Mouse (Mus musculus): ENCODE measurements around the gene Srbd1. TPM values are rescaled to one million over a fixed set of nuclear protein-coding genes. Genes with fewer than 3 reads are reported as not detected.

Gene Srbd1
- total RNA-seq, 2 experiments from 2014 or later = 19.3 to 23.2 TPM

DNA sequence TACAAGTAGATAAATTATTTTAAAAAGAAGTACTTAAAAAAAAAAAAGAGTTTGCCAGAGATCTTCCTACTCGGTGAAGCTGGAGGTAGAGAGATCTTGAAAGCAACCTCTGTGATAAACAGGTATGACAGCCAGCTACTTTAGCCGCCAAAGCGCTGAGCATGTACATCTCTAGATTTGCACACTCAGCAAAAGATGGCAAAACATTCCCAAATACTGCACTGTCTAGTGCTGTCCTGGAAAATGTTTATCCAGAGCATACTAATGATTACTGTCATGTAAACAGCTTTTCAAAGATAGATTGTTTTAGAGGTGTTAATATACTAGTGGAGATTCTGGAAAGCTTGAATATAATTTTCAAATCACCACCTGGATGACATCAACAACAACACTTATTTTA is 109.4 kb downstream of the Srbd1 start:
- DNase-seq (ENCODE audit: low spot score in 2 of 2) = no peak

DNA sequence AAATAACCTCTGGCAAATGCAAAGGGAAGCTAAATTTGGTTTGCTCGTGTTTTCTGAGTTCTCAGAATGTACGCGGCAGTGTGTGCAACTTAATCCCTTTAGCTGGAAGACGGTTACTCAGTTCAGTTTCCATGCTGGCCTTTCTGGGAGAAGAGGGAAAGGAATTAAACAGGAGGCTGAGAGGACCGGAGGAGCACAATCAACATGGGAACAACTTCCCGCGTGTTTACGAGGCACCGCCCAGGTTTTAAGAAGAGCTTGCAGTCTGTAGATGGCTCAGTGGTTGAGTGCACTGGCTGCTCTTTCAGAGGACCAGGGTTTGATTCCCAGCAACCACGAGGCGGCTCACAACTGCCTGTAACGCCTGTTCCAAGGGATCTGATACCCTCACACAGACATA is 109.8 kb downstream of the Srbd1 start:
- DNase-seq (ENCODE audit: low spot score in 2 of 2) = no peak

DNA sequence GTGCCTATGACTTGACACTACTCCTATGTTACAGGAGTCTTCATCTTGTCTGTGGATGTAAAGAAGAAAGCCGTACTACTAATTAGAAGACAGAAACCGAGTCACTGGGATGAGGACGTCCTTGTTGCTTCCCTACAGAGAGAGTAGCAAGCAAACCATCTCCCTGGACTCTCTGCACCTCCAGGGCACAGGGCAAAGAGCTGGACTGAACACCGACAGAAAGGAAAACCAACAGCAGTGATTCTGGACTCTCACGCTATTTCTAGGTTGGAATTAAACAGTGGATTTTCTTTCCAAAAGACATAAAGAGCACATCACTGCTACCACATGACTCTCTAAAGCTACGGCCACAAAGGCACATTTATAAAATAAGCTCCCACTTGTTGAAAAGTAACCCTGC is 110.3 kb downstream of the Srbd1 start:
- no peak for DNase-seq (ENCODE audit: low spot score in 2 of 2)

DNA sequence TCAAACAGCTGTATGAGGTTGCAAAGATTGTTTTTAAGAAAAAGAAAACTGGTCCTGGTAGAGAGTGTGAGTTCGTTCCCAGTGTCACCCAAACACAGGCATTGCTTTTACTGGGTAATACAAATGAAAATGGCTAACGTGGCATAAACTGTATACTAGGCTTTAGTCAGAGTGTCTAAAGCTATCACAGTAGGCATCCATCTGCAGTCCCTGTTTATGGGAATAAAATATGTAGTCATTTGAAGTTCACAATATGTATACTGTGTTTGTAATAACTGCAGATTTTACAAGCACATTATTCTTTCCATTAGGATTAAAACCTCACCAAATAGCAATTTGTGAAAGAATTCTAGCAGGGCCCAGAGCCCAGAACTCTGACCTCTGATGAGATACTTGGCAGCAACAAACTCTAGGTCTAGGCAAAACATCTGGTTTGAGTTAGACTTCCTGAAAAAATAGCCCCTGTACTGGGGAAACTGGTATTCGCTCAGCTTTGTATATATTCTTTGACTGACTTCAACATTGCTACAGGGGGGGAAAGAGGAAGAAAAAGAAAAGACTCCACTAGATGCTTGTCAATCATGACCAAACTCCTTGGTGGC is 112.8 kb downstream of the Srbd1 start:
- DNase-seq (ENCODE audit: low spot score in 2 of 2) = no peak

DNA sequence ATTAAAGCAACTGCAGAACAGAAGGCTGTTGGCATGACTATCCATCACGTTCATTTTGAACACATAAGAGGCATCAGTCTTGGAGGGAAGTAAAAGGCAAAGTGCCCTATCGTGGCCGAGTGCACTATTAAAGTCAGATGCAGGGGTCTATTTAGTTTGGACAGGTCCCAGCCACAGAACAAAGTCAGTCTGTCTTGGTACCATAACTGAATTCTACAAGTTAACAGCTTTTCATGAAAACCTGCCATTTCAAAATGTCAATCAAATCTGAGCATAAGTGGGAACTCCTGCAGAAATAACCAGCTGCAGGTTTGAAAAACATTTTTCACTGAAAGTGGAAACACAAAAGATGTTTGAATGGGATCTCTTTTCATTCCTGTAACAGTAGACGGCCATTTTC is 115.0 kb downstream of the Srbd1 start:
- no peak for DNase-seq (ENCODE audit: low spot score in 2 of 2)

DNA sequence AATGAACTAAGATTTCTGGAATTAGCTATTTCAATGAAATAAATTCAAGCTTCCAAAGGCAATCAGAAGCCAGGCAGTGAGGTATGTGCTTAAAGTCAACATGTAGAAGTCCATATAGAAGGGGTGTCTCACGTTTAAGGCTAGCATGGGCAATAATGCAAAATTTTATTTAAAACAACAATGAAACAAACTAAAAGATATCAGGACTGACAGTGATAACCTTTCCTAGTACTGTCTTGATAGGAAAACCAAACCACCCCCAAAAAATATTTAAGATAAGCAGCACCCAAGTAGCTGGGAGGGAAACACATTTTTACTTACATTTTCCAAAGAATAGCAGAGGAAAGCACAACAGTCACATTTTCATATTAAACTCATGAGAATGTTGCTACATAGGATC is 115.8 kb downstream of the Srbd1 start:
- no peak for DNase-seq (ENCODE audit: low spot score in 2 of 2)

DNA sequence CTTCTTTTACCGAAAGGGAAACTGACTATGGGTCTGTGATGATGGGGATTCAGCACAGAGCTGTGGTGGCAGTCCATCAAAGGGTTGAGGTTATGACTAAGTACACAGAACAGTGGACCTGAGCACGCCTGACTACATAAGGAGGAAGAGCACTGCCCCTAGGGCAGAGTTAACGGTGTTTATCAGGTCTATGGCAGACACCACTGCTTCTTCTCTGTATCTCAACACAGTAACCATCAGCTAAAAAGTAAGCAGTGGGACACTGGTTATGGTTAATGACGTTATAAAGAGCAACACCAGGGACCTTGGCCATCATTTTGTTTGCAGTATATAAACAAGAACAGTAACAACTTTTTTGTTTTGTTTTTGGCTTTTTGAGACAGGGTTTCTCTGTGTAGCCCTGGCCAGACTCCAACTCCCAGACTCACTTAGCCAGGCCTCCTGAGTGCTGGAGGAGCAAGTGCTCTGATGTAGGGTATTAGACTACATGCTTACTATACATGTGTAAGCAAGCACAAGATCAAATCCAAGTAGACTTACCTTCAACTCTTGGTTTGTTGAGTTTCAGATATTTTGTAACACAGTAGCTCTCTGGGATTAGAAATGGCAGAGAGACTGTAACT is 117.3 kb downstream of the Srbd1 start:
- no peak for DNase-seq (ENCODE audit: low spot score in 2 of 2)

DNA sequence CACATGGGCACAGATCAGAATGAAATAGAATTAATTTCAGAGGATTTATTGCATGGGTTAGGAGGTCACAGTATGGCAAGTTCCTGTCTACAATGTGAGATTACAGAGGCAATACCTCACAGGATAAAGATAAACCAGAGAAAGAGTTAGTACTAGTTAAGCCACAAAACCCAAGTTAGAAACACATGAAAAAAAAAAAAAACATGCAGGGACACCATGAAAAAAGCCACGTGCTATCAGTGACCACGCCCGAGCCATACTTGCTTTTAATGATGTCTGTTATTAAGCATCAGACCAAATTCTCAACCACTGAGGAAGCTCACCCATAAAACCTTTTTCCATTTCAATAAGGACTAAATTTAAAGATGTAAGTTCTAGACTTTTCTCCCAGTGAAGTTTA is 120.4 kb downstream of the Srbd1 start:
- no peak for DNase-seq (ENCODE audit: low spot score in 2 of 2)

DNA sequence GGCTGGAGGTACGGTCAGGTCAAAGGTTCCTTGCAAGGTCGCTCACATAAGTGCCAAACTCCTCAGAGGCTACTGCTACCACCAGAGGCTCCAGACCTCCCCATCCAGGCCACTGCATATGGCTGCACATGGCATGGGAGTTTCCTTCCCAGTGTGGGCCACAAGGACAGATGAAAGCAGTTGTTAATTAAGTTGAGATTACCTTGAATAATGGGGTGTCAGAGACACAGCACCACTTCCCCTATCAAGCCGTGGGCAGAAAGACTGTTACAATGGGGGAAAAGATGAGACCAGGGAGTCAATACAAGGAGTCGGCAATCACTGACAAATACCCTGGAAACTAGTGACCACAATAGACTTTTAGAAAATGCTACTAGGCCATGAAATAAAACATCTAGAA is 122.6 kb downstream of the Srbd1 start:
- DNase-seq (ENCODE audit: low spot score in 2 of 2) = no peak

DNA sequence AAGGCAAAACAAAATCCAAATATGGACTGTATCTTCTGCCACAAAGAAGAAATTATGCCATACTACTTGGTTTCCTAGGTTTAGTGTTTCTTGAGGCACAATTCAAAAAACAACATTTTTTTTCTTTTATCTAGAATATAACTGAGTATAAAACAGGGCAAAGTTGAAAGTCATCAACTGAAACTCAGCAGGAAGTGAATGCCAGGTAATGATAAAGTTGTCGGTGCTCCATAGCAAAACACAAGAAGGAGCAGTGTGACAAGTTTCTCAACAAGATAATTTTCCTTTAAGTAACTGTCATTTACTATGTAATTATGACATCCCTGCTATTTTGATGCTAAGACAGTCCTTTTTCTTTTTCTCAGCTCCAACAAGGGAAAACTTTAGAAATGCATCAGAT is 123.2 kb downstream of the Srbd1 start:
- no peak for DNase-seq (ENCODE audit: low spot score in 2 of 2)

DNA sequence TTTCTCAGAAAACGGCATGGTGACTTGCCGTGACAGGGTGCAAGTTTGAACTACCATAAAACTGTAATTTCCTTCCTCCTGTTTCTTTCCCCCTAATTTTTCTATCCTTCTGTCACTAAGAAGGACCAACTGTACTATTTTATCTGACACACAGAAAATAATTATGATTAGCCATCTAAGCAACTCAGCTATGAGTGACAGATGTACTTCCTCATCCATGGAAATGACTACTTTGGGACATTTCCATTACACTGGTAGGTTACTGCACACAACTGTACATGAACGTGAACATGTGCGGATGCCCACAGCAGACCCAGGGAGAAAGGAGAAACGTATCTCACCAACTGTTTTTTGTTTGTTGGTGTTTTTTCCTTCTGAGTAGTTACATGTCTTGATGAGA is 123.7 kb downstream of the Srbd1 start:
- no peak for DNase-seq (ENCODE audit: low spot score in 2 of 2)

DNA sequence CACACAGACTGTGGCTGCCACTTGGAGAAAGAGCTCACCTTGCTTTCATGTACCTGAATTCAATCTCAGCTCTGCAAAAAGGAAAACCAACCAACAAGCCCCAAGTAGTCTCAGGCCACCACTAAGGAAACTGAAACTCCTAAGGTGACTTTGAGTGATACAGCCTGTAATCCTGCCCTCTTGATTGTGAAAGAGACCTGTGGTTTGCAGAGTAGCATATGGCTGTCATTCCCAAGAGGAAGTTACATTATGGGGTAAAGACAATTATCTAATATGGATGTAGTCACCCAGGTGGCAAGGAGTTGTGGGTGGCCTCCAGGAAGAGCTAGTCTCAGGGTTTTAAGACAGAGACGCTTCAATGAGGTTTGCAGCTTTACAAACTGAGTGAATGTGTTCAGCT is 125.2 kb downstream of the Srbd1 start:
- no peak for DNase-seq (ENCODE audit: low spot score in 2 of 2)

DNA sequence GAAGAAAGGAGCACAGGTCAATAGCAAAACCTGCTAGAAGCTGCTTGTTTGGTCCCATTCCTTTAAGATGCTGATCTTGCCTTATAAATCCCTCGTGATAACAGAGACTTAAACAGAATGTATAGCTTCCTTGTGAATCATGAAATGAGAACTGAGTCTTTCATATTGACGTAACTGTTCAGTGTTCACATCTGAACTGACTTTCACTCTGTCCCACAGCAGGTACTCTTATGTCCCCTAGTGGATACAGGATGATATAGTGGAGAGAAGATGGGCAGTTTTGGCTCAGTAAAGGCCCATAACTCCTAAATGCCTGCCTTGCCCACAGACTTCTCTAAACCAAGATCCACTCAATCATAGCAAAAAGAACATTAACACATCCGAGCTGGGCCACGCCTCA is 130.7 kb downstream of the Srbd1 start:
- DNase-seq (ENCODE audit: low spot score in 2 of 2) = no peak

DNA sequence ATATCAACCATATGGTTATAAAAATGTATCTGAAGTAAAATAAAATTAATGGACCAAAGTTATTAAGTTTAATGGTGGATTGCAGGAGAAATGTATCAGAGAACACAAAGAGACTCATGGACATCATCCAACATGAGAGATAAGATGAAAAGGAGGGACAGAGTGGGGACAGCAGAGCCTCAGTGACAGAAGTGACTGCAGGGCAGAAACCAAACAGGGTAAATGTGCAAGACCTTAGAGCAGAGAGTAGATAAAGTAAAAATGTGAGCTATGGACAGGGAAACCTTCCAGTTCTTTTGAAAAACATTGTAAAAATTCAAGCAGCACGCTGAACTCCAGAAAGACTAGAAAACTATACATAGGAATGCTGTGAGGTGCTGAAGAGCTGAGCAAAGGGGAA is 132.4 kb downstream of the Srbd1 start:
- no peak for DNase-seq (ENCODE audit: low spot score in 2 of 2)

DNA sequence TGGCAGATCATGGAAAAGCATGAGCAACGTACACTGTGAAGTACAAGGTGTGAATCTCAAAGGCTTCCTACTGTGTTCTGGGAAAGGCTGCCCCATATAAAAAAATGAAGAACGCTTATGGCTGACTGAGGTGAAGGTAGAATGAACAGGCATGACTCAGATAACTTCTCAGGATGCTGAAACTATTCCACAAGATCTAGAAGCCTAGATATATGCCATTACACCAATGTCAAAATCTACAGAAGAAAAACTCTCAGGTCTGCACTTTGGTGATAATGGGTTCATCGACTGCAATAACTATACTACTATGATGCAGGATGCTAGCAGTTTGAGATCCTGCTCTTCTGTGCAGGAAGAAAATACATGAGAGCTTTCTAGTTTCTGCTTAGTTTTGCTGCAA is 133.1 kb downstream of the Srbd1 start:
- no peak for DNase-seq (ENCODE audit: low spot score in 2 of 2)

DNA sequence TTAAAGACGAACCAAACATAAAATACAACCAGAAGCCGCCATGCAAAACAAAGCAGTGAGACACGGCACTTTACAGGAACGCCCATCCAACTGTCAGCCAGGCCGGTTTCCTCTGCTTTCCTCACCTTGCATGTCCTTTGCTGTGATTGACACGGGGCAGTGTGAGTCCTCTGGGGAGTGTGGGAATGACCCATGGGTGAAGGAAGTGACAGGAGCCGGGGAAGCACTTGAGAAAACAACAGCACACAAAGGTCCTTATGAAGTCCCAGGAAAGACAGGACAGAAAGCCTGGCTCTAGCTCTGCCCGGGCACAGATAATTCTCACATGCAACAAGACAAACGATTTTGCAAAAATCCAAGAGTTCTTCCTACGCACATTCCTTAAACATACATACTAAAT is 136.6 kb downstream of the Srbd1 start:
- DNase-seq (ENCODE audit: low spot score in 2 of 2) = no peak

DNA sequence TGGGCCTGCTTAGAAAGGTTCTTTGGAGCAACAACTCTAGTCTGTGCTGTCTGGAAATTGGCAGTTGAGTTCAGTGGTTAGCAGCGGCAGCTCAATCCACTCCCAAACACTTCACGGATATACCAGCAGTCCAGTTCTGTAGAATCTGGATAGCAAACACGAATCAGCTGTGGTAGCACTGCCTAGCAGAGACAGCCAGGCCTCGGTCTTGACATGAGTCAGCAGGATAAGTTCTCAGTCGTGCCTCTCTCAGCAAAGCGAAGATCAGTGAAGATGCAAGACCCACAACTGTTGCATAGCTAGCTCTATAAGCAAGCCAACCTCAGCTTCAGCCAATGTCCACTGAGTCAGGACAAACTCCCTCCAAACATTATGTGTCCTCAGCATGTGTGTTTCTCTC is 142.9 kb downstream of the Srbd1 start:
- DNase-seq (ENCODE audit: low spot score in 2 of 2) = no peak

DNA sequence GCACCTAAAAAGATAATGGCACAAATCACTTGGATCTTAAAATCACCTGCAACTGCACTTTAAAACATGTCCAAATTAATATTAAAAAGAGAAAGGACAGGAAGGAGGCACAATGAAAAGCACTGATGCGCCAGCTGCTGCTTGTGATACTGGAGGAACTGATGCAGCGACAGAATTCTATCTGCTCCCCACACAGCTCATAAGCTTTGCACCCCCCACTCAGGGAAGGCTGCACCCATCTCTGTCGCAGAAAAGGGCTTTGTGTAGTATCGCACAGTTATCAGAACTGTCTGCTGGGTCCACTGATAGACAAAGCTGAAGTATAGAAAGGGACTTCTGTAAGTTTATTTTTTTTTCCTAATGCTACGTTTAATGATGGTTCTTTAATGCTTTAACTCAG is 143.3 kb downstream of the Srbd1 start:
- no peak for DNase-seq (ENCODE audit: low spot score in 2 of 2)

DNA sequence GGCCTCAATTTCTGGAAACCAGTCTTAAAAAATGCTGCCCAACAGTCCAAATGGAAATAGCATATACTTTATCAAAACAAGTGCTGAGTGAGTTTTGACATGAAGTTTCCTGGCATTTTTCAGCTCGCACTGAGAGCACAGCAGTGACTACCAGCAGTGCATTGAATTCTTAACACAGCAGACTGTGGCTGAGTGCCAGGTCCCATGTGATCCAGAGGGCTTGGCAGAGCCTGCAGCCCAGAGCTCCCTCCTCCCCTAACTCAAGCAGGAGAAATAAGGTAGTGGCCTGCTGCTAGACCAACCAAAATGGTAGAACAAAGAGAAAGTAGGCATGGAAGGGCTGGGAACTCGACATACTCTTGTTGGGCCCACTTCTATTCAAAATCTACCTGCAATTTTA is 149.2 kb downstream of the Srbd1 start:
- DNase-seq (ENCODE audit: low spot score in 2 of 2) = peak in 1 of 2 experiments; percentile 10

DNA sequence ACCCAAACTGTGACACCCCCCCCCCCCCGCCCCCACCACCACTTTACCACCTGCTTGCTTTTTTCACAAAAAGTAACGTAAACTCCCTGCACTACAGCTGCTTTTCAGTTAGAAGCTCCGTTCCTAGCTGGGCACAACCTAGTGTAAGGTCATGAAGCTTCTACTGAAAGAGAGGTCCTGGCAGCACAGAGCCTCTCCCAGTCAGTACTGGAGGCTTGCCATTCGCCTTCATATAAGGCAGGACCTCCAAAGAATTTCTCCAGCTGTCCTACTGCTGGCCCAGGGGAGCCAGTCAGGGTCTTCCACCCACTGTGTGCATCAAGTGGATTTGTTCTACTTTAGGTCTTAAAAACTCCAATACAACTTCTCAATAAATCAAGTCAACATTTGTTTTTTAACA is 149.9 kb downstream of the Srbd1 start:
- DNase-seq (ENCODE audit: low spot score in 2 of 2) = no peak

DNA sequence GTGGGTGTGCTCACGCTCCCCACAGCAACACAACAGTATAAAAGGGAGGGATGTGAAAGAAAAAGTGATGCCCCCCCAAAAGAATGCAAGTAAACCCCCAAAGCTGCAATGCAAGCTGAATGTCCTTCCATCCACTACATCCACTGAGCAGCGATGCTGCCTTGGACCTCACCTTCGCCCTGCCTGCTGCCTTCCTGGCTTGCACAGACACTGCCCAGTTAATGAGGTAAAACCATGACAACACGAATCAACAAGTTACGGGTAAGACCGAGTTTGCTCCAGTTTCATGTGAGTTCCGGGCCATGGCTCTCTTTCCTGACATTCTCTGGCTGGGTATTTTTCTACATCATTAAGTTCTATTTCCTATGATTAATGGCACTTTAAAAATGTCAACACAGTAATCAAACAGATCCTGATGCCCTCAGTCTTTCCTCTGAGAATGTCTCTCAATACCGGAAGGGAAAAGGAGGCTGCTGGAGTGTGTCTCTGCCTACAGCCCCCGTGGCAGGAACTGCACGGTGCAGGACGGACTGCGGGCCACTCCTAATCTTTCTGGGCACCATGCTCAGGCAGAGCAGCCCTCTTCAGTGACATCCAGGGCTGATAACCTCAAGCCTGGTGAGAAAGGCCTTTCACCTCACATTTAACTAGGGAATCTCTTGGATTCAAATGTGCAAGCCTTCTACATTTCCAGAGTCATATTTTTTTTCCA is 155.8 kb downstream of the Srbd1 start:
- no peak for DNase-seq (ENCODE audit: low spot score in 2 of 2)

DNA sequence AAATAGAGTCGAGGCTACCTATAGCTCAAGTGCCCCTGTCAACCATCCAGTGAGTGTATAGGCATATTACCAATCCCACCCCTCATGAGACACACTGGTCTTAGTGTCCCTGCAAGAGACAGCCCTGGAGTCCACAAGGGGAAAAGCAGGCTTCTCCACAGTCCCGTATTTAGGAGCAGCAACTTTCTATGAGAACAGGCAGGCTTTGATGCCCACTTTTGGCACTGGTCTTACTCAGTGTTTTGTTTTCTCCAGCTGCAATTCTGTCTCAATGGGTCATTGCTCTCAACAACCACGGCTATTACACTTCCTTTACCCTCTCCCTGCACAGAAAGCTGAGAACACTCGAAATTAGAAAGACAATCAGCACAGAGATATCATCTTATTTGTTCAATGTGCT is 157.4 kb downstream of the Srbd1 start:
- no peak for DNase-seq (ENCODE audit: low spot score in 2 of 2)

DNA sequence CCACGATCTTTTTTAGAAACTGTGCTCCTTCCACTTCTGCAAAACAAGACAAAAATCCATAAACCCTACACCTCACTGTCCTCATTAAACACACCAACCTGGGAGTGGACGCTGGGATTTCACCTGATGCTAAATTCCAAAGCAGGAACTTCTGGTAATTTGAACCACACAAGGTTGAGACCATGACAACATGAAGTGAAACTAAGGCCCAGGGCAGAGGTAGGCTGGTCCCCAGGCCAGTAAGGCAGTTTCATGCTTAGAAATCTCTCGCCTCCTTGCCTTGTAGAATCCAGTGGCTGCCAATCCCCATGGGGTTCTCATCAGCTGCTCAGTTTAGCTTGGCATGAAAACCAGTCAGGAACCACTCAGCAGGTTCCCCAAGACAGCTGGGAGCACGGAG is 158.4 kb downstream of the Srbd1 start:
- no peak for DNase-seq (ENCODE audit: low spot score in 2 of 2)

Measured in adrenal gland, postnatal 4 days (tissue).